Comparison of ENCODE assay signal across 8 mouse cellular contexts in the genomic region with DNA sequence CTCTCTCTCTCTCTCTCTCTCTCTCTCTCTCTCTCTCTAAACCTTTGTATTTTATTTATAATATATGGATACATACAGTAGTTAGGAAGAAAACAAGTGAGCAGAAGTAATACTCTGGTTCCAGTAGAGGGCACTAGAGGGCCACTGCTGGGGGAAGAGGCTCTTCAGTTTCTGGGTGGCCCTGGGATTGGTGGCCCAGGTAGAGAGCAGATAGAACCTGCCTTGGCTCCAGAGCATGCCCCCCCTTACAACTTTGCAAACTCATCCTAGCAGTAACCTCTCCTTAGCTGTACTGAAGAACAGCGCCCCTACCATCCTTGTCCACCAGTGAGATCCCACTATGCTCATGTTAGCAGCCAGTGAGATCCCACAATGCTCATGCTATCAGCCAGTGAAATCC.
A peak's percentile ranks its signal among the peaks of the same experiment; 100 is the strongest.
DNase-seq lines count a peak whose midpoint lies in the region; ATAC-seq lines count a peak whose summit lies in the region.

No protein-coding gene starts in this region.

- peak; percentile 51; the same call in 1 of the 2 replicates for ATAC-seq in hindbrain, embryonic 14.5 days (ENCODE audit: low FRiP score)

- DNase-seq in kidney, adult 18-20 months = peak; percentile 27
- no peak for DNase-seq in kidney, adult 8-10 months
- peak; percentile 38 for DNase-seq in T-cell, adult 2 months (ENCODE audit: low spot score)
- DNase-seq in embryo, embryonic 11.5 days (ENCODE audit: low read depth, low spot score) = peak; percentile 60
- peak; percentile 71 for DNase-seq in hindbrain, embryonic 14.5 days (ENCODE audit: low spot score)
- peak; percentile 48 for DNase-seq in liver
- DNase-seq in naive thymus-derived CD4-positive, alpha-beta T cell, adult 2 months (ENCODE audit: low read depth) = peak; percentile 62
- DNase-seq in thymus, postnatal 10 days (ENCODE audit: low spot score in 2 of 2) = peak; percentile 15 to 78

- no peak overlapping the region for H3K9ac ChIP-seq in hindbrain, embryonic 14.5 days

- no peak overlapping the region for H3K4me3 ChIP-seq in hindbrain, embryonic 14.5 days (replicated peaks; ENCODE audit: low read length)

- no peaks in the 10 kb centered on the region for H3K27me3 ChIP-seq in hindbrain, embryonic 14.5 days (ENCODE audit: control insufficient read depth, insufficient read depth, low read length)

- no peaks in the 10 kb centered on the region for H3K36me3 ChIP-seq in hindbrain, embryonic 14.5 days (replicated peaks; ENCODE audit: control insufficient read depth, insufficient read depth)

- no peaks in the 10 kb centered on the region; the same call in 1 of the 2 replicates for H3K4me1 ChIP-seq in hindbrain, embryonic 14.5 days (replicated peaks; ENCODE audit: control insufficient read depth, insufficient read depth, low read length)

- no peak overlapping the region for H3K27ac ChIP-seq in hindbrain, embryonic 14.5 days

- no peak overlapping the region for H3K4me2 ChIP-seq in hindbrain, embryonic 14.5 days (replicated peaks)

- no peaks in the 10 kb centered on the region for H3K9me3 ChIP-seq in hindbrain, embryonic 14.5 days (ENCODE audit: control insufficient read depth, low read length)

- WGBS in hindbrain, embryonic 14.5 days = 47% methylated on average over 1 of the region's 1 CpGs

Comparison
In these comparisons a context has a peak if more than half of its experiments do, and no peak if none do; other contexts are left out.
1. DNase-seq: peak in kidney, adult 18-20 months (single experiment), T-cell, adult 2 months (single experiment), embryo, embryonic 11.5 days (single experiment), hindbrain, embryonic 14.5 days (single experiment), liver (single experiment), naive thymus-derived CD4-positive, alpha-beta T cell, adult 2 months (single experiment) and thymus, postnatal 10 days (2 of 2); none in kidney, adult 8-10 months (0 of 2).